Mouse (Mus musculus) neural tube, embryonic 11.5 days (tissue): ENCODE results near the gene Aatf. TPM values are rescaled to one million over a fixed set of nuclear protein-coding genes. Genes with fewer than 3 reads are reported as not detected.

Experiments used
- ATAC-seq: fragments of 200-750 bp; cut with Nextera tagmentation; 2 replicates; pipeline ENCODE4 v1.8.0; 2017; ENCODE audit warnings: moderate number of reproducible peaks, mild to moderate bottlenecking, moderate TSS enrichment, moderate library complexity; ENCODE audit not compliant: insufficient read depth, low FRiP score, low TSS enrichment
- DNase-seq: peaks from one replicate; pipeline ENCODE4 v3.0.0-alpha.2; 2015; ENCODE audit warnings: low spot score
- H3K27ac ChIP-seq: fragments of 300-500 bp; sonication (generic); 2 replicates; pipeline ENCODE4 v1.5.1; 2014; ENCODE audit warnings: low read depth, mild to moderate bottlenecking, low read length
- H3K27me3 ChIP-seq: fragments of 300-500 bp; sonication (generic); 2 replicates; pipeline ENCODE4 v1.6.1; 2014; ENCODE audit warnings: mild to moderate bottlenecking, low read length, mixed read lengths; ENCODE audit not compliant: control insufficient read depth, insufficient read depth
- H3K36me3 ChIP-seq: fragments of 300-500 bp; sonication (generic); 2 replicates; pipeline ENCODE4 v1.6.1; 2014; ENCODE audit warnings: mild to moderate bottlenecking, low read length, moderate library complexity, mixed read lengths; ENCODE audit not compliant: control insufficient read depth, insufficient read depth
- H3K4me1 ChIP-seq: fragments of 300-500 bp; sonication (generic); 2 replicates; pipeline ENCODE4 v1.6.1; 2014; ENCODE audit warnings: low read length, mixed read lengths; ENCODE audit not compliant: control insufficient read depth, insufficient read depth
- H3K4me2 ChIP-seq: fragments of 300-500 bp; sonication (generic); 2 replicates; pipeline ENCODE4 v1.6.1; 2014; ENCODE audit warnings: low read depth, mild to moderate bottlenecking, moderate library complexity
- H3K4me3 ChIP-seq: fragments of 300-500 bp; sonication (generic); 2 replicates; pipeline ENCODE4 v1.5.1; 2014; ENCODE audit warnings: low read depth, low read length
- H3K9ac ChIP-seq: fragments of 300-500 bp; sonication (generic); 2 replicates; pipeline ENCODE4 v1.6.1; 2014; ENCODE audit warnings: mild to moderate bottlenecking, low read length
- H3K9me3 ChIP-seq: fragments of 300-500 bp; sonication (generic); 2 replicates; pipeline ENCODE4 v1.6.1; 2016; ENCODE audit warnings: low read length; ENCODE audit not compliant: control insufficient read depth
- WGBS: fragments of 180-500 bp; shearing (Covaris S2); extraction: QIAGEN DNeasy Blood & Tissue Kit; methylation state at CpG from one replicate; pipeline ENCODE4 v1.1.7; 2014; 5-methylcytosine and 5-hydroxymethylcytosine counted together
- polyA plus RNA-seq: library from polyadenylated mRNA; unstranded; fragments of >200 nt; fragmentation: Nextera tagmentation; extraction: Ambion mirVana; gene quantifications from 2 replicates; pipeline ENCODE4 v1.2.1, GENCODE M21; 2014

Gene Aatf
- polyA plus RNA-seq, 1 experiment from 2014 or later = 54.4 TPM

DNA sequence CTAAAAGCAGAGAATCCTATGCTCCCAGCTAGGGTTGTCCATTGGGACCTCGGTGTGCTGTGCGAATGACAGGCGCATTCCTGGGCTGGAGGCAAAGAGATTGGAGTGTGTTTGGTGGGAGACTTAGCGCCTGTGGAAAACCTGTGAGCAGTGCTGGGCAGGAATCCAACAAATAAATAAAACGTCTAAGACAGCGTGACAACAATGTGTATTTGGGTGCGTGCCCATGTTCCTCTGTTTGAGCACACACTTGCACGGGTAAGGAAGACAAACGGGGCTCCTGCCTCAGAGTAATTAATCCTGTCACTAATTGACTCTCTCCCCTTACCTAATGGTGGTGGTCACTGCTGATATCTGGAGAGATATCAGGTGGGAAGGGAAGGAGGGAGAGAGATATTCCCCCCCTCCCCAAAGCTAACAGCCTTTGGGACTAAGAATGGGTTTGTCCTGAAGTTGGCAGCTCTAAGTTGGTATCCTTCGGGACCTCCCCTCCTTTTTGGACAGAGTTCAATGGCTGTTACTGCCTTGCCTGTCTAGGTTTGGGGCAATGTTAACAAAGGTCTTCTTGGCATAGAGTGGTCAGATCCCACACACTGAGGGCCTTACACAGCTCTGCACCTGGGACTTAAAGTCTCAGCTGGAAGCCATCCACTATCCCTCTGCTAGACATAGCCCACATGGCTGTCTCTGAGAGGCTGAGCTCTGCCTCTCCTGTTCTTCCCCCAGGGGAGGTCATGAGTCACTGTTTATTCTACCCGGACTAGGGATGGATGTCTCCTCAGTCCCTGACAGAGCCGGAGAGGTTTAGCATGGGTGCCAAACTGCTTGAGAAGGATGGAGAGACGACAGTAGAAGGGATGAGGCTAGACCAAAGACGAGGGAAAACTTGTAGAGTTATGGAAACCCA is 16.7 kb upstream of the Aatf start:
- no peak overlapping the region for H3K27ac ChIP-seq
- peaks cover 5% of the 10 kb centered on the region; the same call in 1 of the 2 replicates for H3K4me1 ChIP-seq
- peak overlapping the region; percentile 53 for H3K4me3 ChIP-seq
- peak overlapping the region; percentile 42 for H3K4me2 ChIP-seq
- peak overlapping the region; percentile 1; the same call in 1 of the 2 replicates for H3K9ac ChIP-seq
- 8% methylated on average over 14 of the region's 14 CpGs for WGBS
- H3K36me3 ChIP-seq = no peaks in the 10 kb centered on the region
- DNase-seq (no peak), ATAC-seq (no peak)
- peaks cover 66% of the 10 kb centered on the region for H3K27me3 ChIP-seq
- no peaks in the 10 kb centered on the region for H3K9me3 ChIP-seq

- Histone ChIP-seq H3K9ac (peak overlapping the region; percentile 44; the same call in 1 of the 2 replicates), H3K4me2 (peak overlapping the region; percentile 42), H3K27me3 (peaks cover 74% of the 10 kb centered on the region), H3K4me3 (peak overlapping the region; percentile 53), H3K36me3 (no peaks in the 10 kb centered on the region), H3K4me1 (peaks cover 13% of the 10 kb centered on the region), H3K27ac (peak overlapping the region; percentile 8; the same call in 1 of the 2 replicates), H3K9me3 (no peaks in the 10 kb centered on the region)
- DNase-seq = no peak
- WGBS = under 1% methylated on average over 24 of the region's 24 CpGs
- ATAC-seq = no peak
These were observed 15.9 kb upstream of the Aatf start for GRCm38 (mm10) chr11:84529143-84529755.

- WGBS = 2% methylated on average over 29 of the region's 29 CpGs
- Histone ChIP-seq H3K9ac (peak overlapping the region; percentile 66), H3K9me3 (no peaks in the 10 kb centered on the region), H3K4me1 (peaks cover 13% of the 10 kb centered on the region), H3K4me2 (peak overlapping the region; percentile 86), H3K27ac (no peak overlapping the region), H3K27me3 (peaks cover 87% of the 10 kb centered on the region), H3K36me3 (no peaks in the 10 kb centered on the region), H3K4me3 (peak overlapping the region; percentile 53)
- DNase-seq (no peak), ATAC-seq (no peak)
These were observed 13.9 kb upstream of the Aatf start for GRCm38 (mm10) chr11:84526976-84527860.

GRCm38 (mm10) chr11:84526451-84526850 is 13.1 kb upstream of the Aatf start:
- DNase-seq (no peak), ATAC-seq (no peak)
- peak overlapping the region; percentile 53 for H3K4me3 ChIP-seq
- peaks cover 92% of the 10 kb centered on the region for H3K27me3 ChIP-seq
- H3K36me3 ChIP-seq = no peaks in the 10 kb centered on the region
- peak overlapping the region; percentile 67 for H3K27ac ChIP-seq
- no peaks in the 10 kb centered on the region for H3K9me3 ChIP-seq
- peaks cover 13% of the 10 kb centered on the region for H3K4me1 ChIP-seq
- WGBS = 0% methylated on average over 10 of the region's 10 CpGs
- peak overlapping the region; percentile 86 for H3K4me2 ChIP-seq
- peak overlapping the region; percentile 66 for H3K9ac ChIP-seq

DNA sequence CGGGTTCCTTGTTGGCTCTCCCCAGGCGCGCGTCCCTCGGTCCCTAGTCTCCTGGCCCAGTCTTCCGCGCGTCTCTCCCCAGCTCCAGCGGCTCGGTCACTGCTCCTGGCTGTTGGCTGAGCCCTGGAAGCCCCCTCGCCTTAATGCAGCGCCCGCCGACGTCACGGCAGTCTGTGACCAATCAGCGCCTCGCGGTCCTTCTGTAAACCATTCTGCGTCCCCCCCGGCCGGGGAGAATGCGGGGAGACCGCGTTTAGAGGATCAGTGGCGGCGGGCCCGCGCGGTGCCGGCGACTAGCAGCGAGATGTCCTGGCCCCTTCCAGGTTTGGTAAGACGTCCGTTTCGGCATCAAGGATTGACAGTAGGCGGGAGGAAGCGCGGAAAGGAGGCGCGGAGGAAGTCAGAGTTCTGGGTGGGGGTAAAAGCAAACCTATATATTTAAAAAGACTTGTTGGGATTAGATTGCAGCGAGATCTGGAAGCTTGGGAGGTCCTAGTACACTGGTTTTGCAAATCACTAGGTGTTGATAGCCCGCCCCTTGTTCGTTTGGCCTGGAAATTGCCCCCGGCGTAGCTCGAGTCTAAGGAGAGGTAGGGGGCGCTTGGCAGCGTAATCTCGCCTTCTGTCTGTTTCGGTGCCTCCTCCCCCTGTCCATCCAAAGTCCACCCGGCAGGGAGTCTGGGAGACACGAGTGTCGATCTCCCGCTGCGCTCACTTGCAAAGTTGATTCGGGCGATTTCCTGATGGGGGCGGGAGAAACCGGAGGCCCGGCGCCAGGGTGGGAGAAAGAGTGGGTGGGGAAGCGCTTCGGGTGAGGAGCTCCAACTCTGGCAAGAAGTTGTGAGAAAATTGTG is 12.3 kb upstream of the Aatf start, which contains the start of gene Lhx1:
Gene Lhx1, minus strand, starts transcription at position 115 of the 854 bp plus-strand sequence.
- H3K27ac ChIP-seq = peak within 1 kb of the TSS; percentile 67
- H3K27me3 ChIP-seq = peaks cover 94% of the 10 kb centered on the region
- DNase-seq = peak; percentile 90
- peak within 1 kb of the TSS; percentile 86 for H3K4me2 ChIP-seq
- no peaks in the 10 kb centered on the region for H3K36me3 ChIP-seq
- H3K4me1 ChIP-seq = peaks cover 13% of the 10 kb centered on the region
- no peaks in the 10 kb centered on the region for H3K9me3 ChIP-seq
- H3K4me3 ChIP-seq = peak within 1 kb of the TSS; percentile 53
- peak within 1 kb of the TSS; percentile 66 for H3K9ac ChIP-seq
- peak; percentile 90 for ATAC-seq
- under 1% methylated on average over 64 of the region's 64 CpGs for WGBS

DNA sequence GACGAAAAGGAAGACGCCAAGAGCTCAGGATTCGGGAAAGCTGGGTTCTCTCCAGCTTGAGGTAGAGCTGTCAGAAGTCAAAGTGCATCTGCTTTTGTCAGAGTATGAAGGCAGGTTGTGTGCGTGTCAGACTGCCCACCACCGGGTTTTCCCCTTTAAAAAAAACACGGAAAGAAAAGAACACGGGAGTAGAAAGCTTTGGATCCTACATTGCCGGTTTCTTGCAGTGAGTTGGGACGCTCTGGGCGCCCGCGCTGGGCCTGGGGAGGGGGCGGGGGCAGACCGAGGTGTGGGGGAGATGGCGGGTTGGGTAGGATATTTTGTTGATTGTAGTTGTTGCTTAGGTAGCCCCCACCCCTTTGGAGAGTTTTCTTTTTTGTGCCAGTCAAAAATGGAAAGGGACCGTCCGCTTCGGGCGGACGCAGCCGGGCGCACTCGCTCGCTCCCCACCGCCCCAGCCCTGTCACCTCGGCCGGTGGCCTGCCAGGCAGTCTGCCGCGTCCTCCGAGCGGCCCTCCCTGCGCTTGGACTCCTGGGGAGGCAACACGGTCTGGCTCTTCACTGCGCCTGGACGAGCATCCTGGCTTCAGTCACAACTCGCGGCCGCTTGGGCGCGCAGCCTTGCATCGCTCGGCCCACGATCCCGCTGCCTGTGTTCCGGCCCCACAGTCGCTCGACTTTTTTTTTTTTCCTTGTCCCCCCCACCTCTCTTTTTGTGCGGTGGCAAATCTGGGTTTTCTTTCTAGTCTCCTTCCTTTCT is 11.4 kb upstream of the Aatf start:
- Histone ChIP-seq H3K4me2 (peak overlapping the region; percentile 86), H3K9me3 (no peaks in the 10 kb centered on the region), H3K9ac (peak overlapping the region; percentile 66), H3K27ac (peak overlapping the region; percentile 60), H3K36me3 (no peaks in the 10 kb centered on the region), H3K4me3 (peak overlapping the region; percentile 53), H3K27me3 (peaks cover 94% of the 10 kb centered on the region), H3K4me1 (peaks cover 13% of the 10 kb centered on the region)
- peak; percentile 60 for DNase-seq
- peak; percentile 32; the same call in 1 of the 2 replicates for ATAC-seq
- WGBS = under 1% methylated on average over 48 of the region's 48 CpGs

GRCm38 (mm10) chr11:84523841-84524510 is 10.7 kb upstream of the Aatf start:
- peak overlapping the region; percentile 86 for H3K4me2 ChIP-seq
- DNase-seq (peak; percentile 54), ATAC-seq (no peak)
- H3K9me3 ChIP-seq = no peaks in the 10 kb centered on the region
- peaks cover 94% of the 10 kb centered on the region for H3K27me3 ChIP-seq
- H3K4me1 ChIP-seq = peaks cover 13% of the 10 kb centered on the region
- WGBS = under 1% methylated on average over 35 of the region's 35 CpGs
- H3K36me3 ChIP-seq = no peaks in the 10 kb centered on the region
- H3K9ac ChIP-seq = peak overlapping the region; percentile 66
- peak overlapping the region; percentile 53 for H3K4me3 ChIP-seq
- H3K27ac ChIP-seq = peak overlapping the region; percentile 60
